Comparison of ENCODE assay signal across 8 mouse cellular contexts in the genomic region with DNA sequence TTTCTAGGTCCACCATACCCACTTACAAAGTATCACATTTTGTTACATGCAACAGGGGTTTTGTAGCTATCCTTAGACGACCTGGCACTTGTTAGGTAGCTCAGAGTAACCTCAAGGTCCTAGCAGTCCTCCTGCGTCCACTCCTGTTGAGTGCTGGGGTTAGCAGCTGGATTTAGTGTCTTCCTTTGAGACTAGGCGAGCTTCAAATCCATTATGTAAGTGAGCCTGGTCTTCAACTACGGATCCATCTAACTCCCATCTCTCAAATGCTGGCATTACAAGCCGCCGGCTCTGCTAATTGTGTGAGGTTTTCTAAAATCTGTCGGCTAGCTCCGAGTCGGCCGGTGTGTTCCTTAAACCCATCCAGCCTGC. TPM values are rescaled to one million over a fixed set of nuclear protein-coding genes. Genes with fewer than 3 reads are reported as not detected.
DNase-seq lines count a peak whose midpoint lies in the region; ATAC-seq and TF ChIP-seq lines count a peak whose summit lies in the region.

No protein-coding gene starts in this region.

- H3K4me2 ChIP-seq in kidney, postnatal 0 days (ENCODE audit: low read length) = peak overlapping the region; percentile 76
- H3K4me2 ChIP-seq in hindbrain, postnatal 0 days (ENCODE audit: low read depth, low read length) = peak overlapping the region; percentile 59
- H3K4me2 ChIP-seq in midbrain, embryonic 16.5 days (ENCODE audit: low read length) = peak overlapping the region; percentile 58

- no peak for DNase-seq in kidney, postnatal 0 days (ENCODE audit: low spot score)
- no peak for DNase-seq in kidney, adult 18-20 months
- no peak for DNase-seq in embryonic facial prominence, embryonic 10.5 days (ENCODE audit: low spot score)
- DNase-seq in hindbrain, postnatal 0 days (ENCODE audit: low spot score) = no peak
- no peak for DNase-seq in gastrocnemius, adult 18-20 months (ENCODE audit: low spot score)
- no peak for DNase-seq in thymus, postnatal 4 days
- DNase-seq in embryo, embryonic 10 days (ENCODE audit: low spot score) = no peak

- no peak for ATAC-seq in kidney, postnatal 0 days (replicated peaks; ENCODE audit: low FRiP score, low read depth)
- no peak; the same call in 1 of the 2 replicates for ATAC-seq in hindbrain, postnatal 0 days
- ATAC-seq in midbrain, embryonic 16.5 days = no peak; the same call in 1 of the 2 replicates

- WGBS in kidney, postnatal 0 days = 5% methylated on average over 10 of the region's 10 CpGs
- 10% methylated on average over 10 of the region's 10 CpGs for WGBS in embryonic facial prominence, embryonic 10.5 days
- WGBS in hindbrain, postnatal 0 days = 7% methylated on average over 10 of the region's 10 CpGs
- WGBS in midbrain, embryonic 16.5 days = 6% methylated on average over 10 of the region's 10 CpGs

- H3K36me3 ChIP-seq in kidney, postnatal 0 days (ENCODE audit: insufficient read depth, low read length) = 0 out of 2 replicates have a peak, but pooled peaks cover 6% of the 10 kb centered on the region
- peaks cover 41% of the 10 kb centered on the region for H3K36me3 ChIP-seq in embryonic facial prominence, embryonic 10.5 days (replicated peaks)
- 0 out of 2 replicates have a peak, but pooled peaks cover under 1% of the 10 kb centered on the region for H3K36me3 ChIP-seq in hindbrain, postnatal 0 days (ENCODE audit: insufficient read depth, low read length)
- peaks cover 7% of the 10 kb centered on the region for H3K36me3 ChIP-seq in midbrain, embryonic 16.5 days (ENCODE audit: control insufficient read depth, insufficient read depth, low read length)

- peak overlapping the region; percentile 89 for H3K9ac ChIP-seq in kidney, postnatal 0 days (ENCODE audit: low read depth, low read length)
- H3K9ac ChIP-seq in hindbrain, postnatal 0 days (replicated peaks; ENCODE audit: low read length) = peak overlapping the region; percentile 88
- peak overlapping the region; percentile 97 for H3K9ac ChIP-seq in midbrain, embryonic 16.5 days (ENCODE audit: low read depth, low read length)

- no peak overlapping the region for H3K27ac ChIP-seq in kidney, postnatal 0 days
- peak overlapping the region; percentile 97; the same call in 1 of the 2 replicates for H3K27ac ChIP-seq in embryonic facial prominence, embryonic 10.5 days (replicated peaks)
- H3K27ac ChIP-seq in hindbrain, postnatal 0 days = peak overlapping the region; percentile 83
- H3K27ac ChIP-seq in midbrain, embryonic 16.5 days (ENCODE audit: low read length) = peak overlapping the region; percentile 93

- peak overlapping the region; percentile 84 for H3K4me3 ChIP-seq in kidney, postnatal 0 days (replicated peaks; ENCODE audit: low read depth, low read length)
- H3K4me3 ChIP-seq in embryonic facial prominence, embryonic 10.5 days = peak overlapping the region; percentile 82
- peak overlapping the region; percentile 88 for H3K4me3 ChIP-seq in hindbrain, postnatal 0 days (ENCODE audit: low read length)
- H3K4me3 ChIP-seq in midbrain, embryonic 16.5 days (ENCODE audit: low read depth, low read length) = peak overlapping the region; percentile 96

- H3K9me3 ChIP-seq in kidney, postnatal 0 days (replicated peaks; ENCODE audit: low read length) = no peaks in the 10 kb centered on the region
- H3K9me3 ChIP-seq in embryonic facial prominence, embryonic 10.5 days = no peaks in the 10 kb centered on the region
- no peaks in the 10 kb centered on the region for H3K9me3 ChIP-seq in hindbrain, postnatal 0 days (ENCODE audit: low read length)
- H3K9me3 ChIP-seq in midbrain, embryonic 16.5 days (replicated peaks; ENCODE audit: control insufficient read depth, low read length, poor library complexity, severe bottlenecking) = no peaks in the 10 kb centered on the region

- H3K4me1 ChIP-seq in kidney, postnatal 0 days (replicated peaks; ENCODE audit: insufficient read depth, low read length) = 0 out of 2 replicates have a peak, but pooled peaks cover 3% of the 10 kb centered on the region
- peaks cover 12% of the 10 kb centered on the region for H3K4me1 ChIP-seq in embryonic facial prominence, embryonic 10.5 days
- no peaks in the 10 kb centered on the region for H3K4me1 ChIP-seq in hindbrain, postnatal 0 days (ENCODE audit: insufficient read depth, low read length)
- peaks cover 10% of the 10 kb centered on the region for H3K4me1 ChIP-seq in midbrain, embryonic 16.5 days (ENCODE audit: control insufficient read depth, insufficient read depth, low read length)

- TF ChIP-seq CTCF in kidney, postnatal 0 days (IDR thresholded peaks at IDR 0.05; ENCODE audit: low read depth) = no peak
- TF ChIP-seq CTCF in hindbrain, postnatal 0 days (IDR thresholded peaks at IDR 0.05; ENCODE audit: low read depth) = no peak

- H3K27me3 ChIP-seq in kidney, postnatal 0 days (ENCODE audit: insufficient read depth, low read length) = no peaks in the 10 kb centered on the region
- no peaks in the 10 kb centered on the region for H3K27me3 ChIP-seq in embryonic facial prominence, embryonic 10.5 days (replicated peaks; ENCODE audit: low read depth, poor library complexity, severe bottlenecking)
- H3K27me3 ChIP-seq in hindbrain, postnatal 0 days (ENCODE audit: insufficient read depth, low read length) = no peaks in the 10 kb centered on the region
- no peaks in the 10 kb centered on the region for H3K27me3 ChIP-seq in midbrain, embryonic 16.5 days (ENCODE audit: control insufficient read depth, insufficient read depth, low read depth, low read length)

RNA-seq across cellular contexts. Expression of gene Rufy2, which starts 0.4 kb away (rescaled TPM):
- polyA plus RNA-seq in kidney, postnatal 0 days (2015; fragmentation: Nextera tagmentation; extraction: Ambion mirVana) = 20.8 and 21.5 TPM in 2 replicates
- polyA plus RNA-seq in embryonic facial prominence, embryonic 10.5 days (2016; fragmentation: Nextera tagmentation; extraction: Ambion mirVana) = 25.0 and 25.4 TPM in 2 replicates
- total RNA-seq in hindbrain, postnatal 0 days (2014; rRNA removed) = 25.3 and 25.5 TPM in 2 replicates
- 57.2 and 61.9 TPM in 2 replicates for polyA plus RNA-seq in hindbrain, postnatal 0 days (2015; fragmentation: Nextera tagmentation; extraction: Ambion mirVana)
- 61.2 and 63.0 TPM in 2 replicates for polyA plus RNA-seq in midbrain, embryonic 16.5 days (2015; fragmentation: Nextera tagmentation; extraction: Ambion mirVana)
- 1 to 10 TPM; 4.1 to 4.9 TPM for total RNA-seq in gastrocnemius, adult 18-20 months (2021)

RNA-seq across cellular contexts. Expression of gene Dna2, which starts 32.8 kb away (rescaled TPM):
- polyA plus RNA-seq in kidney, postnatal 0 days (2015; fragmentation: Nextera tagmentation; extraction: Ambion mirVana) = 9.0 and 12.7 TPM in 2 replicates
- polyA plus RNA-seq in embryonic facial prominence, embryonic 10.5 days (2016; fragmentation: Nextera tagmentation; extraction: Ambion mirVana) = 37.1 and 39.1 TPM in 2 replicates
- total RNA-seq in hindbrain, postnatal 0 days (2014; rRNA removed) = 2.7 and 6.1 TPM in 2 replicates
- polyA plus RNA-seq in hindbrain, postnatal 0 days (2015; fragmentation: Nextera tagmentation; extraction: Ambion mirVana) = 3.7 and 3.8 TPM in 2 replicates
- polyA plus RNA-seq in midbrain, embryonic 16.5 days (2015; fragmentation: Nextera tagmentation; extraction: Ambion mirVana) = 3.5 and 4.0 TPM in 2 replicates
- total RNA-seq in gastrocnemius, adult 18-20 months (2021) = under 1 TPM; 0.17 to 0.21 TPM

RNA-seq across cellular contexts. Expression of gene Hnrnph3, which starts 44.4 kb away (rescaled TPM):
- polyA plus RNA-seq in kidney, postnatal 0 days (2015; fragmentation: Nextera tagmentation; extraction: Ambion mirVana) = 56.7 and 57.8 TPM in 2 replicates
- 179 and 180 TPM in 2 replicates for polyA plus RNA-seq in embryonic facial prominence, embryonic 10.5 days (2016; fragmentation: Nextera tagmentation; extraction: Ambion mirVana)
- 5.4 and 9.4 TPM in 2 replicates for total RNA-seq in hindbrain, postnatal 0 days (2014; rRNA removed)
- polyA plus RNA-seq in hindbrain, postnatal 0 days (2015; fragmentation: Nextera tagmentation; extraction: Ambion mirVana) = 77.7 and 83.9 TPM in 2 replicates
- 140 and 167 TPM in 2 replicates for polyA plus RNA-seq in midbrain, embryonic 16.5 days (2015; fragmentation: Nextera tagmentation; extraction: Ambion mirVana)
- total RNA-seq in gastrocnemius, adult 18-20 months (2021) = 10 to 100 TPM; 14.6 to 24.2 TPM

RNA-seq across cellular contexts. Expression of gene Pbld2, which starts 44.5 kb away (rescaled TPM):
- polyA plus RNA-seq in kidney, postnatal 0 days (2015; fragmentation: Nextera tagmentation; extraction: Ambion mirVana) = 11.6 and 12.6 TPM in 2 replicates
- 0.75 and 1.1 TPM in 2 replicates for polyA plus RNA-seq in embryonic facial prominence, embryonic 10.5 days (2016; fragmentation: Nextera tagmentation; extraction: Ambion mirVana)
- 0.47 and 1.7 TPM in 2 replicates for total RNA-seq in hindbrain, postnatal 0 days (2014; rRNA removed)
- 0.60 and 1.4 TPM in 2 replicates for polyA plus RNA-seq in hindbrain, postnatal 0 days (2015; fragmentation: Nextera tagmentation; extraction: Ambion mirVana)
- 0.77 and 0.80 TPM in 2 replicates for polyA plus RNA-seq in midbrain, embryonic 16.5 days (2015; fragmentation: Nextera tagmentation; extraction: Ambion mirVana)
- 1 to 10 TPM; 3.4 to 3.7 TPM for total RNA-seq in gastrocnemius, adult 18-20 months (2021)

RNA-seq across cellular contexts. Expression of gene Slc25a16, which starts 59.2 kb away (rescaled TPM):
- 27.3 and 27.6 TPM in 2 replicates for polyA plus RNA-seq in kidney, postnatal 0 days (2015; fragmentation: Nextera tagmentation; extraction: Ambion mirVana)
- polyA plus RNA-seq in embryonic facial prominence, embryonic 10.5 days (2016; fragmentation: Nextera tagmentation; extraction: Ambion mirVana) = 8.1 and 9.4 TPM in 2 replicates
- total RNA-seq in hindbrain, postnatal 0 days (2014; rRNA removed) = 15.7 and 23.1 TPM in 2 replicates
- polyA plus RNA-seq in hindbrain, postnatal 0 days (2015; fragmentation: Nextera tagmentation; extraction: Ambion mirVana) = 13.7 and 15.4 TPM in 2 replicates
- polyA plus RNA-seq in midbrain, embryonic 16.5 days (2015; fragmentation: Nextera tagmentation; extraction: Ambion mirVana) = 15.1 and 15.4 TPM in 2 replicates
- 10 to 100 TPM; 15.3 to 18.7 TPM for total RNA-seq in gastrocnemius, adult 18-20 months (2021)
